Mouse (Mus musculus): ENCODE measurements around the gene Pfdn4.

Pfdn4 gene

DNA sequence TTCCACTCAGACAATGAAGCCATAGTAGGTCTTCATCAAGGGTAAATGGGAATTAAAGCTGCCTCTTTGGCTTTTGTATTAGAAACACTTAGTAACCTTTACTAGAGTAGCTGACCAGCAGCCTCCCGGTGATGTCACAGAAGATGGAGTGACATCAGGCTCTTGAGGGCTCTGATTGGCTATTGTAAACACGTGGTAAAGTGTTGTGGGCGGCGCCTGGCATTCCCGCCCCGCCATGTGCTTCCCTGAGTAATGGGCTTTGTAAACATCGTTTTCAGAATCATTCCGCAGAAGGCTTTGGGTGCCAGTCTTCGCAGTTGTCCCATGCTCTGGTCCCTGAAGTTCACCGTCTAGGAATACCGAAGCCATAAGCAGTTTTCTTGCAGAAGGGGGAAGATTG lies 12.3 kb upstream of the Pfdn4 start:
- TF ChIP-seq GATA4 (IDR thresholded peaks at IDR 0.05; ENCODE audit: insufficient replicate concordance, low read length) = no peak

DNA sequence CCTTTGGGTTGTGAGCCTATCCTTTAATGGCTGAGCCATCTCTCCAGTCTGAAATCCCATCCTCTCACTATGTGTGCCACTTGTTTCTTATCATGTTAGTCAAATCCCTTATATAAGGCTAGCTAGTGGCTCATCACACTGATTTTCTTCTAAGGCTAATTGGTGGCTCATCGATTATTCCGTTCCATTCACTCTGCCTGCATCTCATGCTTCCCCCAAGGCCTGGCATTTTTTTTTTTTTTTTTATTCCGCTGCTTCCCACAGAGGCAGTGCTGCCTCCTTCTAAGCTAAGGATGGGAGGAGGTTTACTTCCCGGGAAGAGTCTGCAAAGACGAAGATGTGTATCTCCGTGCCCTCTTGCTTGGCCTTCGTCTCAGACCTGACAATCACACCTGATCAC lies 9.0 kb upstream of the Pfdn4 start:
- no peak for TF ChIP-seq GATA4 (IDR thresholded peaks at IDR 0.05; ENCODE audit: insufficient replicate concordance, low read length)

DNA sequence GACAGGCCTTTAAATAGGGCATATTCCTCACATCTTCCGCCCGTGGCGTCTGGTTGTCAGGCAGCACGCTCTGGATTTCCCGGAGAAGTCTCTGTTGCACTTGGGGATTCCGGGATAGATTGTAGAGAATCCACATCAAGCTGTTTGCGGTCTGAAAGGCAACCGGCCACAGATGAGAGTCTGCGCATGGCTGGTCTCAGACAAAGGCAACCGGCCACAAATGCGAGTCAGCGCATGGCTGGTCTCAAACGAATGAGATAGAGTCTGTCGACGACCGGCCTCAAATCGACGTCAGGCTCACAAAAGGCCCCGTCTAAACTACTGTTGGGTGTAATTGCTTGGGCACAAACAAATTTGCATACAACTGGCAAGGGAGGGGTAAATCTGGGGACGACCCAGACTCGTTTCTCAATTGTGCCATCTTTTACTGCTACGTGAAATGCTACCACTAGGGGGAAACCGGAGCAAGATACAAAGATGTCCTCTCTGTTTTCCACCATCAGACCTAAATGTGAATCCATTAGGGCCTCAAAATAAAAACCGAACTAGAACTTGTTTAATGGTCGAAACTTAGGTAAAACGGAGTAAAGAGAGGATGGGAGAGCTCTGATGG lies 8.2 kb upstream of the Pfdn4 start:
- TF ChIP-seq GATA4 (IDR thresholded peaks at IDR 0.05; ENCODE audit: insufficient replicate concordance, low read length) = no peak

DNA sequence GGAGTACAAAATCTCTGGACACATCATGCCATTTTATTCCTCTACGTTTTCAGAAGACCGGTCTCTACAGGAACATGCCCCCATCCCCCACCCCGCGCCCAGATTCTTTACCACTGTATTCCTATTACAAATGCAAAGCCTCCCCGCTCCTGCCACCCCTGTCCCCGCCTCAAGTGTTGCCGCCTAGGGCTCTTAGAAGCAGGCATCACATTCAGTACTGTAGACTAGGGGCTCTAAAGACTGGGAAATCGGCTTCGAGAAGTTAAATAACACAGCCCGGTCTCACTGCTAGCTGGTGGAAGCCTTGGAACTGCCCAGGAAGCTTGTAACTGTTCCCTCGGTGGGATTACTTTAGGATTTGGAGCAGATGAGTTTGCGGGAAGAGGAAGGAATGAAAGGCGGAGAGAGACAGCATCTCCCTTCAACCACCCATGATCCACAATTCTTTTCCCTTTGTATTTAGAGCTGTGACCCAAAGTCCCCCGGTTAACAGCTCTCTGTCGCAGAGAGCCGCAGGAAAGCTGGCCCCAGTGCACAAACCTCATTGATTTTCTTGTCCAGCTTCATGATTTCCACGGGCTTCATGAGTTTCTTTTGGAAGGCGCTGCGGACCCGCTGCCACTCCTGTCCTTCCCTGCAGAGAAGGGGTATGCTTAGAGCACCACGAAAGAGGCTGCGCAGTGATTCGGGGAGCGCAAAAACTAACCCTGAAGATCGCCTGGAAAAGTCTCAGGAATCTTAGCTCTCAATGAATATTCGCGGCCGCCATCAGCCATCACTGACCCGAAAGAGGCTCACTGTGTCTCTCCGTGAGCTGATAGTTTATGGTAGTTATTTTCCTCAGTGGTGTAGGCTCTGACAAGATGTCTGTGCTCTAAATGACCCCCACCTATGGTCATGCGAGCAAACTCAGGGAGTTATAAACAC lies 1.2 kb upstream of the Pfdn4 start:
- no peak for TF ChIP-seq GATA4 (IDR thresholded peaks at IDR 0.05; ENCODE audit: insufficient replicate concordance, low read length)

DNA sequence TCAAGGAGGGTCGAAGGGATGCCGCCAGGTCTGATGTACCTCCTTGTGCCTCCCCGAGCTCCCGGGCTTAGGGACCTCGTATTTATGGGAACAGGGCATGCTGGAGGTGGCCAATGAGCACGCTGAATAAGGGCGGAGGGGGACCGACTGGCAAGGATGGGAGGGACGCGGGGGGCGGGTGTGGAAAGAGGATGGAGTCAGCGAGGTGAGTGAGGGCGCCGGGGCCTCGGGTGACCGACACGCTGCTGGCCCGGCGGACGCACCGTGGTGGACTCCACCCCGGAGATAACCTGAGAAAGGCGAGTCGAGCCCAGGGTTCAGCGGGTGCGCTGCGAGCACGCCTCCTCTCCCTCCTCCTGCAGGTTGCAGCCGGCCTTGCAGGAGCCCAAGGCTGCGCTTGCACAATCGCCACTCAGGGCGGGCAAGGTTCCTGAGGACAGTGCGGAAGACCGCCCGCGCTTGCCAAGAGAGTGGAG lies 901 bp downstream of the Pfdn4 start, which contains the start of gene Cyp24a1:
Gene Cyp24a1 (minus strand): TSS at position 55 of the 476 bp plus-strand sequence.
- TF ChIP-seq GATA4 (IDR thresholded peaks at IDR 0.05; ENCODE audit: insufficient replicate concordance, low read length) = no peak

DNA sequence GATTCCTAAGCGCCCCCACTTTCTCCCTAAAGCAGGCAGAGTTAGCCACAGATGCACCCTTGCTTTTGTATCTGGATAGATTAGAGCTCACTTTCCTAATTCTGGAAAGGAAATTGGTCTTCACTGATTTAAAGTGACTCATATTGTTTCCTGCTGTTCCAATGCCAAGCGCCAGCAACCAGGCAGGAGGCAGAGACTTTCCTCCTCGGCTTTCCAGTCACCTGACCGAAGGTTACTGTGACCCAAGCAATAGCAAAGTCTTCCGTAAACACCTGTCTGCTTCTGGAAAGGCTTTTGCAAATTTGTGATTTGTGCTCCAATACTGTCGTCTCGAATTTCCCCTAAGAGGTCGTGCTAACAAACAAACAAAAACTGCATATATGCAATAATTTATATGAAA lies 1.8 kb downstream of the Pfdn4 start:
- no peak for TF ChIP-seq GATA4 (IDR thresholded peaks at IDR 0.05; ENCODE audit: insufficient replicate concordance, low read length)

DNA sequence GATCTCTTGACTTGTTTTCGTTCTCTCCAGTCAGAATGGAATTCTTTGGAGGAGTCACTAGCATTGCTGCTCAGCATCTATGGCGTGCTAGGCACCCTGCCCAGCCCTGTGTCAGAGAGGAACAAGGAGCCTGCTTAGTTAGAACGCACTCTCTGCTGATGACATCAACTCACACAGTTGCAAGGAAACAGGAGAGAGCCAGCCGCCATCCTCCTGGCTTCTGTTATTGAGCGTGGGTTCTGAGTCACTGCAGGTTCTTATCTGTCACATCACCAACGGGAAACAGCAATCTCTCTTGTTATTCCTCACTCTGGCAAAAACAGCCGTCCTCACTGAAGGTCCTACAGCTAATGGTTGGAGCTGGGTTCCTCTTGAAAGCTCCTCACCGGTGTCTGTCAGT lies 7.1 kb downstream of the Pfdn4 start:
- TF ChIP-seq GATA4 (IDR thresholded peaks at IDR 0.05; ENCODE audit: insufficient replicate concordance, low read length) = no peak

DNA sequence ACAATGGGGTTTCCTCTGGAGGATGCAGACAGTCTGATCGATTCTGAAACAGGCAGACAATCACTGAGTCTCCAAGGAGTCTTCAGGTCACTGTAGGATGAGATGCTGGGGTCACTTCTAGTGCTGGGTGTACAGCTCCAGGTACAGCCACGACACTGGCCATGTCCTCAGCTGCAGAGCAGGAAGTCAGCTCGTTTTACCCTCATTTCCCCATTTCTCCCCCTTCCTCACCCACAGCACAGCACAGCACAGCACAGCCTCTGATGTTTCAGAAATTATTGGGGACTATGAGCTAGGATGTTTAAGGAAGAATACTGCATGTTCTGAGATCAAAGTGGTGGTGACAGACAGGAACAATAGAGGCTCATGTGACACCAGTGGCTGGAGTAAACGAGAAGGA lies 7.8 kb downstream of the Pfdn4 start:
- no peak for TF ChIP-seq GATA4 (IDR thresholded peaks at IDR 0.05; ENCODE audit: insufficient replicate concordance, low read length)

DNA sequence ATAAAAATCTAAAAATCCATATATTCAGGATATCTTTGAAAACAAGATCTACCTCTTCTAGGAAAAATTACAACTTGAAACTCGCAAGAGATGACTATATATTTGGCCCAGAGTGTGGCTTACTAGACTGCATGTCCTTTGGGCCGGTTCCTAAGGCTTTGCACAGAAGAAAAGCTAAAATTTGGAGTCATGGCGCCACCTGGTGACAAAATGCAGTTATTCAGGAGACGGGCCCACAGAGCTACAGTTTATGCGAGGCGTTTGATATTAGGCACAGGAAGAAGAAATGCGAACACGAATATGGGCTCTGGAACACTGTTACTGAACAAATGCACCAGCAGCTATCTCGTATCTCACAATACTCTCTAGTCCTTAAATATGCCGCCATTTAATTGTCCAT lies 11.5 kb downstream of the Pfdn4 start:
- no peak for TF ChIP-seq GATA4 (IDR thresholded peaks at IDR 0.05; ENCODE audit: insufficient replicate concordance, low read length)

DNA sequence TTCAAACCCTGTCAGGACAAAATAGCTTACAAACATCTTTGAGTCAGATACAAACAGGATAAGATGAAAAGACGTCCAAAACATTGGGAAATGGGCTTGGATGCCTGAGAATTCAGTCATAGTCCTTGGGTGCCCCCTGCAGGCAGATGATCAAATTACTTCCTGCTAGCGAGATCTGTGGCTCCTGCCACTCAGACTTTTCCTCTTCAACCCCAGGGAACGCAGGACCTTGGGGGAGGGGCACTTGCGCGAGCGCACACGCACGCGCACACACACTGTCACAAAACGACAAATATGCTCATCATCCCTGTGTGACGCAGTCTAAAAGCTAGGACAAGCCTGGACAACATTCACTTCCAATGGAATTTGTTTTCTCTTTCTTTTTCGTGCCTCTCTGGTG lies 12.6 kb downstream of the Pfdn4 start:
- TF ChIP-seq GATA4 (IDR thresholded peaks at IDR 0.05; ENCODE audit: insufficient replicate concordance, low read length) = no peak

DNA sequence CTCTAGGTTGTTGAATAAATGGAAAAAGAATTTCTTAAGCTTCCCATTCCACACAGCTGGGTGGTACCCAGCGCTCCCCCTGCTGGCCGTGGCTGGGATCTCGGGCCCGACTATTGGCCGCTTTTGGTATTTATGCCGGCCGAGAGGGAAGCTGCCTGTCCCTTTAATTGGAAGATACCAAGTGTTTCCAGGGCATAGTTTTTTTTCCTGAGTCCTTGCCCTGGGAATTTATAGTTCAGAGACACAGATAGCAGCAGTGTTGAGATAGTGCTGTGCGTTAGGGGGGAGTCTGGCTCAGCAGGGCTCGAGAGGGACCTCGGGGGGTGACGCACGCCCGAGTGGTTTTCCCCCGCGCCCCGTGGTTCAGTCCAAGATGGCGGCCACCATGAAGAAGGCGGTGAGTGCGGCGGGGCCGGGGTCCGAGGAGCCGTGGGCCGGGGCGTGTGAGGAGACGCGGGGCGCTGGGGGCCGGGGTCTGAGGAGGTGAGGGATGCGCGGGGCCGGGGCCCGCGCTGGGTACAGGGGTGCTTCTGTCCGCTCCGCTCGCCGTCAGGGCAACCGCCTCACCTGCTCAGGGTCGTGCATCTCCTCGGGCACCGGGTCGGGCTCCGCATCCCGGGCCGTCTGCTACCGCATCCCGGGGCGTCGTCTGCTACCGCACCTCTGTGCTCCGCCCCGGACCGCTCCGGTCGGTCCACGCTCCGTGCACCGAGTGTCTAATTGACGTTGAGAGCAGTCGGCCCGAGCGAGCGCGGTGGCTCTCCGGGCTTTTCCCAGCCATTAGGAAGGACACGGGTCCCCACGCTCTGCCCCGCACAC lies 15.1 kb downstream of the Pfdn4 start:
- TF ChIP-seq GATA4 (IDR thresholded peaks at IDR 0.05; ENCODE audit: insufficient replicate concordance, low read length) = no peak

DNA sequence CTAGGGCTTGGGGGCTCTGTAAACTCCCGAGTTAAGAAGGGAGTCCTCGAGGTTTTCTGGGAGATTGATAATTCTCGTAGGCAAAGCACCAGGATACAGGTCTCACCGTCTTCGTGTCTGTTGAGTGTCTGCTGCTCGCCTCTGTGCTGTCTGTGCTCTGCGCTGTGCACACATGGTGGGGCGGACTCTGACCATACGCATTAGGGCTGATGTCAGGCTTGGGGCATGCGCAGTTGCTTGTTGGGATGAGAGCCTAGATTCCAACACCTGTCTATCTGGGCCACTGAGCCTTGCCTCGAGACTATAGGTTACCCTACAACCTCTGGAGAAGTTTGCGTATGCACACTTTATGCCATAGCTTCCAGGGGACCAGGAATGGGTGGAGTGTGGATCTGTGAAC lies 17.5 kb downstream of the Pfdn4 start:
- TF ChIP-seq GATA4 (IDR thresholded peaks at IDR 0.05; ENCODE audit: insufficient replicate concordance, low read length) = no peak

DNA sequence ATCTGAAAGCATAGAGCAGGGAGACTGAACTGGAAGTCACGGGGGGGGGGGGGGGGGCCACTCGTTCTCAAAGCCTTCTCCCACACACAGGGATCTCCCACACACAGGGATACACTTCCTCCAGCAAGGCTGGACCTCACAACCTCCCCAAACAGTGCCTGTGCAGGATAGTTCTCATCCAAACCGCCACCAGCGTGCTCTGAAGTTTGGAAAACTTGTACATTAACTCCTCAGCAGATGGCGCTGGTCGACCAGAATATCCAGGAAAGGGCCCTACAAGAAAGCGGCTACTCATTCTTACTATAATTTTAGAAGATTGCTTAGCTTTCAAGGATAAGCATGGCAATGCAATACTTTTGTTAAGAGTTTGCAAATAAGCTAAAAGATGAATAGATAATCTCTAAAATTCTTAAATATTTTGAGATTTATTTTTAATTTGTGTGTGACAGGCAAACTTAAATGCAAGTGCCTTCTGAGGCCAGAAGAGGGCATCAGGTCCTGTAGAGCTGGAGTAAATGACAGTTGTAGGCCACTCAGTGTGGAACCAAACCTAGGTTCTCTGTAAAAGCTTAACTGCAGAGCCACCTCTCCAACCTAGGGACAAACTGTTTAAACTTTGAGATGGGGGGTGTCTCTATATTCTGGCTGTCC lies 24.2 kb downstream of the Pfdn4 start:
- no peak for TF ChIP-seq GATA4 (IDR thresholded peaks at IDR 0.05; ENCODE audit: insufficient replicate concordance, low read length)

DNA sequence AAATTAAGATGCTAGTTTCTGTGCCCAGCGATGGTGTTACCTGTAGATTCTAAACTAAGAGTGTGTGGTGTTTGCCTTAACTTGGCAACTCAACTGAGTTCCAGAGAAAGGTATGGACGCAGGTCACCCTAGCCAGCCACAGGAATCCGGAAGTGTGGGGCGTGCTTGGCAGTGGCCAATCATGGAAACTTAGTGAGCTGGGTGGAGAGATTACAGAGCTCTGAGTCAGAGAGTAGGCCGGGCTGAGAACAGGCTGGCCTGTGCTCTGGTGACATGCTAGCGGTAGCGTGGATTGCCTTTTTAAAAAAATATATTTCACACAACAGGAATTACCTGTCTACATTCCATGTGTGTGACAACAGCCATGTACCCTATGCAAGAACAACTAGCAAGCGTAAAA lies 30.3 kb downstream of the Pfdn4 start:
- TF ChIP-seq GATA4 (IDR thresholded peaks at IDR 0.05; ENCODE audit: insufficient replicate concordance, low read length) = no peak

DNA sequence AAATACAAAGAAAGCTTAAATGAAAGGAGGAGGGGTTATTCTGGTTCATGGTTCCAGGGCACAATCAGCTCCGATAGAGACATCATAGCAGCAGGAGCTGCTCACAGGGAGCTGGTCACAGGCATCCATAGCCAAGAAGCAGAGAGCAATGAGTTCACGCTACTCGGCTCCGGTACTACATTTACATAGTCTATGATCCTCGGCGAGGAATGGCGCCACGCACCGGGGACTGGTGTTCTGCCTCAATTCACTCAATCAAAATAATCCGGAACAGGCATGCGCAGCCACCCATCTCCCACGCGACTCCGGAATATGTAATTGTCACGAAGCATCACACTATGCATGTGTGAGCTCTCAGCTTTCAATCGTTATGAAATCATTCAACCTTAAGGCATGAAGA lies 31.8 kb downstream of the Pfdn4 start:
- no peak for TF ChIP-seq GATA4 (IDR thresholded peaks at IDR 0.05; ENCODE audit: insufficient replicate concordance, low read length)

Data from liver, adult (tissue).